Mouse (Mus musculus) lung, embryonic 14.5 days (tissue): ENCODE measurements at regions not wholly inside any gene's neighbourhood (a gene's known extent, or its start where the extent isn't known, plus 50 kb on each side); places are given as distances from the start of the nearest gene placed in this dataset.
A peak's percentile ranks its signal among the peaks of the same experiment; 100 is the strongest.

Source experiments
- ATAC-seq: fragments of 200-750 bp; cut with Nextera tagmentation; 2 replicates; pipeline ENCODE4 v1.8.0; 2017; ENCODE audit warnings: mild to moderate bottlenecking, moderate TSS enrichment, moderate library complexity; ENCODE audit not compliant: insufficient read depth
- DNase-seq: peaks from one replicate; pipeline ENCODE4 v3.0.0-alpha.2; 2015
- H3K27ac ChIP-seq: fragments of 300-500 bp; sonication (generic); 2 replicates; pipeline ENCODE4 v1.5.1; 2014; ENCODE audit warnings: low read depth, mild to moderate bottlenecking, moderate library complexity
- H3K27me3 ChIP-seq: fragments of 300-500 bp; sonication (generic); 2 replicates; pipeline ENCODE4 v1.6.1; 2014; ENCODE audit warnings: low read length, control low read depth; ENCODE audit not compliant: insufficient read depth
- H3K36me3 ChIP-seq: fragments of 300-500 bp; sonication (generic); 2 replicates; pipeline ENCODE4 v1.6.1; 2014; ENCODE audit warnings: control low read depth; ENCODE audit not compliant: insufficient read depth
- H3K4me1 ChIP-seq: fragments of 300-500 bp; sonication (generic); 2 replicates; pipeline ENCODE4 v1.6.1; 2014; ENCODE audit warnings: antibody characterized with exemption, control low read depth; ENCODE audit not compliant: insufficient read depth
- H3K4me2 ChIP-seq: fragments of 300-500 bp; sonication (generic); 2 replicates; pipeline ENCODE4 v1.6.1; 2014; ENCODE audit warnings: mild to moderate bottlenecking
- H3K4me3 ChIP-seq: fragments of 300-500 bp; sonication (generic); 2 replicates; pipeline ENCODE4 v1.5.1; 2014; ENCODE audit warnings: low read depth, low read length
- H3K9ac ChIP-seq: fragments of 300-500 bp; sonication (generic); 2 replicates; pipeline ENCODE4 v1.6.1; 2014
- H3K9me3 ChIP-seq: fragments of 300-500 bp; sonication (generic); 2 replicates; pipeline ENCODE4 v1.6.1; 2016; ENCODE audit warnings: low read depth, low read length, control low read depth
- CTCF ChIP-seq: IDR thresholded peaks from 2 replicates; pipeline ENCODE4 v1.5.1; 2016; ENCODE audit warnings: antibody characterized with exemption, low read depth
- WGBS: fragments of 180-500 bp; shearing (Covaris S2); extraction: QIAGEN DNeasy Blood & Tissue Kit; methylation state at CpG from one replicate; pipeline ENCODE4 v1.1.7; 2014; 5-methylcytosine and 5-hydroxymethylcytosine counted together

- H3K4me3 ChIP-seq = no peak overlapping the region
- H3K27ac ChIP-seq = no peak overlapping the region
- DNase-seq (peak; percentile 8), ATAC-seq (no peak; the same call in 1 of the 2 replicates)
- no peaks in the 10 kb centered on the region for H3K4me1 ChIP-seq
- no peaks in the 10 kb centered on the region for H3K27me3 ChIP-seq
- no peak overlapping the region for H3K4me2 ChIP-seq
- WGBS = 86% methylated on average over 3 of the region's 3 CpGs
- H3K9ac ChIP-seq = no peak overlapping the region
- no peaks in the 10 kb centered on the region for H3K9me3 ChIP-seq
- peak; percentile 18; the same call in 1 of the 2 replicates for TF ChIP-seq CTCF
- H3K36me3 ChIP-seq = no peaks in the 10 kb centered on the region
Measured at GRCm38 (mm10) chr5:85767157-85767556, 298.2 kb downstream of the Cenpc1 start.

GRCm38 (mm10) chr5:85756716-85757115, 308.7 kb downstream of the Cenpc1 start:
- Histone ChIP-seq H3K9me3 (no peaks in the 10 kb centered on the region), H3K27ac (no peak overlapping the region), H3K4me3 (no peak overlapping the region), H3K4me2 (no peak overlapping the region), H3K9ac (no peak overlapping the region), H3K27me3 (no peaks in the 10 kb centered on the region), H3K4me1 (no peaks in the 10 kb centered on the region), H3K36me3 (no peaks in the 10 kb centered on the region)
- WGBS = 81% methylated on average over 8 of the region's 8 CpGs
- TF ChIP-seq CTCF = no peak
- no peak for ATAC-seq
- DNase-seq = no peak

- DNase-seq = no peak
- Histone ChIP-seq H3K27me3 (no peaks in the 10 kb centered on the region), H3K27ac (no peak overlapping the region), H3K4me1 (no peaks in the 10 kb centered on the region), H3K9me3 (no peaks in the 10 kb centered on the region), H3K36me3 (no peaks in the 10 kb centered on the region), H3K4me2 (no peak overlapping the region), H3K9ac (no peak overlapping the region), H3K4me3 (no peak overlapping the region)
- no peak for TF ChIP-seq CTCF
- ATAC-seq = no peak
- 85% methylated on average over 12 of the region's 12 CpGs for WGBS
Measured at GRCm38 (mm10) chr5:85754227-85754626, 311.2 kb downstream of the Cenpc1 start.

GRCm38 (mm10) chr5:85753109-85753508, 312.3 kb downstream of the Cenpc1 start:
- no peaks in the 10 kb centered on the region for H3K36me3 ChIP-seq
- DNase-seq = no peak
- no peak overlapping the region for H3K27ac ChIP-seq
- H3K9me3 ChIP-seq = no peaks in the 10 kb centered on the region
- no peak overlapping the region for H3K4me2 ChIP-seq
- H3K27me3 ChIP-seq = no peaks in the 10 kb centered on the region
- no peak for TF ChIP-seq CTCF
- 78% methylated on average over 3 of the region's 3 CpGs for WGBS
- H3K4me3 ChIP-seq = no peak overlapping the region
- ATAC-seq = no peak
- H3K4me1 ChIP-seq = no peaks in the 10 kb centered on the region
- H3K9ac ChIP-seq = no peak overlapping the region

GRCm38 (mm10) chr5:85751649-85752048, 313.7 kb downstream of the Cenpc1 start:
- Histone ChIP-seq H3K4me2 (no peak overlapping the region), H3K9ac (no peak overlapping the region), H3K27ac (no peak overlapping the region), H3K9me3 (no peaks in the 10 kb centered on the region), H3K27me3 (no peaks in the 10 kb centered on the region), H3K36me3 (no peaks in the 10 kb centered on the region), H3K4me3 (no peak overlapping the region), H3K4me1 (no peaks in the 10 kb centered on the region)
- no peak for ATAC-seq
- no peak for DNase-seq
- WGBS = 71% methylated on average over 2 of the region's 2 CpGs
- TF ChIP-seq CTCF = no peak

- no peaks in the 10 kb centered on the region for H3K4me1 ChIP-seq
- no peak for ATAC-seq
- no peak overlapping the region for H3K4me2 ChIP-seq
- no peaks in the 10 kb centered on the region for H3K36me3 ChIP-seq
- 59% methylated on average over 1 of the region's 1 CpGs for WGBS
- H3K27ac ChIP-seq = no peak overlapping the region
- no peaks in the 10 kb centered on the region for H3K27me3 ChIP-seq
- no peaks in the 10 kb centered on the region for H3K9me3 ChIP-seq
- H3K4me3 ChIP-seq = no peak overlapping the region
- no peak for DNase-seq
- no peak for TF ChIP-seq CTCF
- H3K9ac ChIP-seq = no peak overlapping the region
Measured at GRCm38 (mm10) chr5:85750893-85751292, 314.5 kb downstream of the Cenpc1 start.

GRCm38 (mm10) chr5:85729613-85730012, 335.8 kb downstream of the Cenpc1 start:
- WGBS = 78% methylated on average over 3 of the region's 3 CpGs
- H3K4me1 ChIP-seq = no peaks in the 10 kb centered on the region
- H3K27me3 ChIP-seq = no peaks in the 10 kb centered on the region
- no peak overlapping the region for H3K27ac ChIP-seq
- no peak for ATAC-seq
- DNase-seq = no peak
- H3K9me3 ChIP-seq = no peaks in the 10 kb centered on the region
- H3K36me3 ChIP-seq = no peaks in the 10 kb centered on the region
- H3K4me3 ChIP-seq = no peak overlapping the region
- no peak for TF ChIP-seq CTCF
- no peak overlapping the region for H3K4me2 ChIP-seq
- no peak overlapping the region for H3K9ac ChIP-seq

GRCm38 (mm10) chr5:85707345-85707744, 358.0 kb downstream of the Cenpc1 start:
- no peak for DNase-seq
- no peak for TF ChIP-seq CTCF
- no peaks in the 10 kb centered on the region for H3K36me3 ChIP-seq
- H3K27me3 ChIP-seq = no peaks in the 10 kb centered on the region
- no peak overlapping the region for H3K9ac ChIP-seq
- H3K27ac ChIP-seq = no peak overlapping the region
- H3K4me2 ChIP-seq = no peak overlapping the region
- no peak overlapping the region for H3K4me3 ChIP-seq
- no peaks in the 10 kb centered on the region for H3K4me1 ChIP-seq
- H3K9me3 ChIP-seq = no peaks in the 10 kb centered on the region
- no peak for ATAC-seq
- WGBS = 82% methylated on average over 9 of the region's 9 CpGs
